Mouse (Mus musculus): Measurements from ENCODE around the gene Cfap161.

DNA sequence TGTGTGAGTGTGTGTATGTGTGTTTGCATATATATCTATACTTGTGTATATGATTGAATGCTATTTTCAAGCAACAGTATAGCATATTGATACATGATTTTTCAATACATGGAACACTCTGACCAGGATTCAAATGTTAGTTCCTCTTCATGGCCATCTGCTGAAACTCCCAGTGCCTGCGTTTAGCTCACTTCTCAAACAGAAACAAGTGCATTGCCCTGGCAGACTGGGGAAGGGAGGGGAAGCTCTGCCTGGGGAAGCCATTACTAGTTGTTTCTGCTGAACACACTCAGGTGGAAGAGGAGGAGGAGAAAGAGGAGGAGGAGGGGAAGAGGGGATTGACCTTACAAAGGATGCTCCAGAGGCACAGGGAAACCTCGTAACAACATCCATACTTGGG lies 52.7 kb downstream of the Cfap161 start:
- TF ChIP-seq CTCF (IDR thresholded peaks at IDR 0.05; ENCODE audit: borderline replicate concordance, extremely low read depth, insufficient read depth, insufficient read length) (no peak), POLR2A (IDR thresholded peaks at IDR 0.05; ENCODE audit: borderline replicate concordance, extremely low read depth, insufficient read depth, insufficient read length, poor library complexity, severe bottlenecking) (no peak)

All from brain, embryonic 14.5 days (tissue).